Mouse (Mus musculus): ENCODE results near the gene Plekhh3. TPM values are rescaled to one million over a fixed set of nuclear protein-coding genes. Genes with fewer than 3 reads are reported as not detected.

Plekhh3 gene
- polyA plus RNA-seq, 1 experiment from 2014 or later, result 9.5 TPM

DNA sequence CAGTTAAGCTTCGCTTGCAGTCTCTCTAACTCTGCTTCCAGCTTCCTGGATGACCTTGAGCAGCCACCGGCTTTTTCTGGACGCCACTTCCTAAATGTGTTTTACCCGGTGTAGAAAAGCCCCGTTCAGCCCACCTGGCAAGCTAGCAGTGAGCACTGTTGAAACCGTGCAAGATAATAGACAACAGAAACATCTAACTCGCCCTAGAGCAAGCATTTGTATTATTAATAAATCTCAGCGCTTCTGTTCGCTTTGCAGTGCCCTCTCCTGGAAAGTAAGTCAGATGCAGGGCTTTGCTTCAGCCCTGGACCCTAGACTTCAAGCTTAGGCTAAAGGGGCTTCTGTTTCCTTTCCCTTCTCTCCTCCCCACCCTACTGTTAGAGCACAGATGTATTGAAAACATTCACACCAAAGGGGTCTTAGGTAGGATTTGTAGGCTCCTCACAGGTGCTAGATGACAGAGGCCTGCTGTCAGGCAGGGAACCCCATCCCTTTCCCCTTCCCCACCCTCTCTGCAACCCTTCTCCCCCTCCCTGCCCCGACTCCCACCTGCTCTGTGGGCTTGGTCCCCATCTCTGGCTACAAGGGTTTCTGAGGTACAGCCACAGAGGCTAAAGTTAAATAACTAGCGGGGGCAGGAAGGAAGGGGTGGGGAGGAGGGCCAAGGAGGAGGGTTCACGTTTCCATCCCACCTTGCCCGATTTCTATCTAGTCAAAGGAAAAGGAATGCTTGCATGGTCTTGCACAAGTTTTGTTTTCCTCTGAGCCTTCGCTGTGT, 3.9 kb upstream of the Plekhh3 start, which contains the start of gene Ccr10:
Gene Ccr10, minus strand, starts transcription at position 593 of the 778 bp plus-strand sequence.
- Histone ChIP-seq H3K27me3 (replicated peaks) (peaks cover 35% of the 10 kb centered on the region), H3K27ac (replicated peaks) (peak within 1 kb of the TSS; percentile 78), H3K4me2 (peak within 1 kb of the TSS; percentile 75), H3K9me3 (replicated peaks) (no peaks in the 10 kb centered on the region), H3K4me1 (peaks cover 78% of the 10 kb centered on the region), H3K36me3 (no peaks in the 10 kb centered on the region), H3K4me3 (replicated peaks) (peak within 1 kb of the TSS; percentile 51), H3K9ac (replicated peaks) (peak within 1 kb of the TSS; percentile 52)
- 19% methylated on average over 14 of the region's 14 CpGs for WGBS
- ATAC-seq (ENCODE audit: low FRiP score), result no peak

DNA sequence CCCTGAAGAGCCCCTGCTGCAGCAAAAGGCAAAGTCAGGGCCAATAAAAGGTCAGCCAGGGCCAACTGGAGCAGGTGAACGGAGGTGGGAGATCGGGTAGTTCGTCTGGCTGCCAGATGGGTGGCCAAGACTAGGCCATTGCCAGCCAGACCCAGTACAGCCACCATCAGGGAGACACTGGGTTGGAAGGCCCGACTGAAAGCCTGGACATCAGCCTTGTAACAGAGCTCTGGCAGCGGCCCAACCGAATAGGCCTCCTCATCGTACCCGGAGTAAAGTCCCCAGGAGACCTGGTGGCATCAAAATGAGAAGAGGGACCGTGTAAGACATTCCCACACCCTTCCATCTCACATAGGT, 3.2 kb upstream of the Plekhh3 start:
- peak overlapping the region; percentile 35 for H3K4me3 ChIP-seq (replicated peaks)
- 24% methylated on average over 9 of the region's 9 CpGs for WGBS
- no peaks in the 10 kb centered on the region for H3K36me3 ChIP-seq
- H3K9me3 ChIP-seq (replicated peaks), result no peaks in the 10 kb centered on the region
- H3K4me2 ChIP-seq, result peak overlapping the region; percentile 75
- peak overlapping the region; percentile 63 for H3K27ac ChIP-seq (replicated peaks)
- peak overlapping the region; percentile 41 for H3K9ac ChIP-seq (replicated peaks)
- H3K4me1 ChIP-seq, result peaks cover 84% of the 10 kb centered on the region
- peaks cover 34% of the 10 kb centered on the region for H3K27me3 ChIP-seq (replicated peaks)
- no peak for ATAC-seq (ENCODE audit: low FRiP score)

- H3K27me3 ChIP-seq (replicated peaks), result peaks cover 36% of the 10 kb centered on the region
- H3K9ac ChIP-seq (replicated peaks), result peak overlapping the region; percentile 41
- peak overlapping the region; percentile 35 for H3K4me3 ChIP-seq (replicated peaks)
- H3K4me1 ChIP-seq, result peaks cover 90% of the 10 kb centered on the region
- ATAC-seq (ENCODE audit: low FRiP score), result 0 out of 2 replicates have a peak, but pooled peaks have one; percentile 19
- under 1% methylated on average over 61 of the region's 61 CpGs for WGBS
- H3K9me3 ChIP-seq (replicated peaks), result no peaks in the 10 kb centered on the region
- peak overlapping the region; percentile 63 for H3K27ac ChIP-seq (replicated peaks)
- no peaks in the 10 kb centered on the region for H3K36me3 ChIP-seq
- peak overlapping the region; percentile 75 for H3K4me2 ChIP-seq
These were observed 2.7 kb upstream of the Plekhh3 start for GRCm38 (mm10) chr11:101173631-101174388.

DNA sequence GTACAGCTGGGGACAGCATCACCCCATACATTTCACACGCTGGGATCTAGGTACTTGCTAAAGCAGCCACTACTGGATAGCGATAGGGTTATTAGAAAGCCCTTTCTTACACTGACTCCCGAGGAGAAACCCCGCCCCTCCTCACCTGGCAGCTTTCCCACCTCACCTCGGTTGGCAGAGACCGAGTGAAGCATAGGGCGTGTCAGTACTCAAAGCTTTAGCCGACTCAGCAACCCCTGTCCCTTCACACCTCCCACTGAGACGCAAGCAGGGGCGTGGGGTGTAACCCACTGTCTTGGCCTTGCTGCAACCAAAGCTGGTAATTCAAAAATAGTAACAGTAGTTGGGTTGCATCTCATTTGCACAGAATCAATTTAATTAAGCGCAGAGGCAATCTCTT, 2.0 kb upstream of the Plekhh3 start:
- no peak for ATAC-seq (ENCODE audit: low FRiP score)
- Histone ChIP-seq H3K4me2 (peak overlapping the region; percentile 75), H3K4me3 (replicated peaks) (peak overlapping the region; percentile 35), H3K36me3 (no peaks in the 10 kb centered on the region), H3K4me1 (peaks cover 88% of the 10 kb centered on the region), H3K9me3 (replicated peaks) (no peaks in the 10 kb centered on the region), H3K27me3 (replicated peaks) (peaks cover 37% of the 10 kb centered on the region), H3K9ac (replicated peaks) (no peak overlapping the region), H3K27ac (replicated peaks) (peak overlapping the region; percentile 63)
- 8% methylated on average over 11 of the region's 11 CpGs for WGBS

GRCm38 (mm10) chr11:101172434-101172815, 1.3 kb upstream of the Plekhh3 start:
- H3K27me3 ChIP-seq (replicated peaks), result peaks cover 37% of the 10 kb centered on the region
- ATAC-seq (ENCODE audit: low FRiP score), result no peak

DNA sequence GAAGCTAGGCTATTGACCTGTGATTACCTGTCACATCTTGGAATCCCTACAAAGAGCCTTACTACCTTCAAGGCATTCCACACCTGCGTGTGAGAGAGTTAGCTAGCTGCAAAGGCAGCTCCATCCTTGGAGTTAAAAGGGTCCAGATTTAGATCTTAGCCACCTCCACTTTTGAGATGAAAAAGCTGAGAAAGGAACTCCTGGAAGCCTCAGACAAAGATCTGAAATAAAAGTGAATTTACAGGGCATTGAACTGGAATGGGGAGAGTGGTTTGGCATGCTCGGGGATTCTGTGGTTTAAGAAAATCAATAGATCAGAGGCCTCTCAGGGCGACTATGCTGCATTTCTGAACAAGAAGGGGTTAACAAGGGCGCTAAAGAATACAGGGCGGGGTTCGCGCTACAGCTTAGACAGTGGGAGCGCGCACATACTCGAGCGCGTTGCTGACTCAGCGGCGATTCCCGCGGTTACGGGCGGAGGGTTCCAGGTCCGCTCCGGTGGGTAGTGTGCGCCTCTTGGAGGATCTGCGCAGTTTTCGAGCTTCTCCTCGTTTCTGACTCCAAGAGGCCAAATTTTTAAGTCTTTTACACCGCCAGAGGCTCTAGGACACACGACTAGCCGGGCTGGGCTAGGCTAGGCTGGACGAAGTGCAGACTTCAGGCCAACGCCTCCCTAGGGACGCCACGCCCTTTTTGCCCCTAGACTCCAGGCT, 726 bp upstream of the Plekhh3 start:
- Histone ChIP-seq H3K4me3 (replicated peaks) (peak overlapping the region; percentile 50), H3K27me3 (replicated peaks) (peaks cover 37% of the 10 kb centered on the region), H3K9ac (replicated peaks) (peak overlapping the region; percentile 50), H3K9me3 (replicated peaks) (no peaks in the 10 kb centered on the region), H3K36me3 (peaks cover 10% of the 10 kb centered on the region), H3K27ac (replicated peaks) (peak overlapping the region; percentile 86), H3K4me1 (peaks cover 76% of the 10 kb centered on the region), H3K4me2 (peak overlapping the region; percentile 76)
- WGBS, result under 1% methylated on average over 31 of the region's 31 CpGs
- ATAC-seq (ENCODE audit: low FRiP score), result peak; percentile 79

More at GRCm38 (mm10) chr11:101172434-101172815, 1.3 kb upstream of the Plekhh3 start:
- H3K4me1 ChIP-seq, result peaks cover 82% of the 10 kb centered on the region
- peak overlapping the region; percentile 76 for H3K4me2 ChIP-seq
- no peaks in the 10 kb centered on the region for H3K9me3 ChIP-seq (replicated peaks)
- peak overlapping the region; percentile 50 for H3K4me3 ChIP-seq (replicated peaks)
- peaks cover 5% of the 10 kb centered on the region for H3K36me3 ChIP-seq
- peak overlapping the region; percentile 50 for H3K9ac ChIP-seq (replicated peaks)
- H3K27ac ChIP-seq (replicated peaks), result peak overlapping the region; percentile 86
- 11% methylated on average over 5 of the region's 5 CpGs for WGBS

DNA sequence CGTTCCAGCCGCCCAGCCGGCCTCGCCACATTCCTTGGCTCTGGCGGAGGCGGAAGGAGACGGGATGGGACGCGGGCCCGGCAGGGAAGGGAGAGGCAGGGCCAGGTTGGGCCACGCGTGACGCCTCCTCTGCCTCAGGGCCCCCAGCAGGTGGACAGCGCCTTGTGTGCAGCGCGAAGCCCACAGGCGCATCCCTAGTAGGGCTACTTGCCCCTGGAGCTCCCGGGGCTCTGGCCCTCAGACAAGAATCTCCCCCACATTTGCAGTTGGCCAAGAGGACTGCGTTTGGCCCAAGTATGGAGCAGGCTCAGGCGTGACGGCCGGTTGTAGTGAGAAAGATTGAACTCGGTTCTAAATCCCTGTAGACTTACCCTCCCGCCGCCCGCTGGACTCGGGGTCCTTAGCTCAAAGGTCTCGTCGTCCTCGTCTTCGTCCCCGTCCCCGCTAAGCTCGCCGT, 769 bp downstream of the Plekhh3 start, which contains the start of gene Cntnap1:
Gene Cntnap1, plus strand, starts transcription at position 170 of the 457 bp plus-strand sequence.
- Histone ChIP-seq H3K9me3 (replicated peaks) (no peaks in the 10 kb centered on the region), H3K4me3 (replicated peaks) (peak within 1 kb of the TSS; percentile 70), H3K27ac (replicated peaks) (peak within 1 kb of the TSS; percentile 85), H3K27me3 (replicated peaks) (peaks cover 46% of the 10 kb centered on the region), H3K4me1 (peaks cover 66% of the 10 kb centered on the region), H3K9ac (replicated peaks) (peak within 1 kb of the TSS; percentile 65), H3K4me2 (peak within 1 kb of the TSS; percentile 76), H3K36me3 (peaks cover 22% of the 10 kb centered on the region)
- no peak for ATAC-seq (ENCODE audit: low FRiP score)
- WGBS, result under 1% methylated on average over 35 of the region's 35 CpGs

- H3K4me3 ChIP-seq (replicated peaks), result peak overlapping the region; percentile 70
- peak overlapping the region; percentile 76 for H3K4me2 ChIP-seq
- peak overlapping the region; percentile 65 for H3K9ac ChIP-seq (replicated peaks)
- ATAC-seq (ENCODE audit: low FRiP score), result no peak
- no peaks in the 10 kb centered on the region for H3K9me3 ChIP-seq (replicated peaks)
- WGBS, result 13% methylated on average over 17 of the region's 17 CpGs
- no peak overlapping the region for H3K27ac ChIP-seq (replicated peaks)
- H3K36me3 ChIP-seq, result peaks cover 24% of the 10 kb centered on the region
- peaks cover 51% of the 10 kb centered on the region for H3K27me3 ChIP-seq (replicated peaks)
- H3K4me1 ChIP-seq, result peaks cover 58% of the 10 kb centered on the region
These were observed 1.6 kb downstream of the Plekhh3 start for GRCm38 (mm10) chr11:101169301-101170107.

GRCm38 (mm10) chr11:101168301-101168980, 2.7 kb downstream of the Plekhh3 start:
- Histone ChIP-seq H3K4me3 (replicated peaks) (peak overlapping the region; percentile 9; the same call in 1 of the 2 replicates), H3K4me1 (peaks cover 55% of the 10 kb centered on the region), H3K9ac (replicated peaks) (no peak overlapping the region), H3K9me3 (replicated peaks) (no peaks in the 10 kb centered on the region), H3K27ac (replicated peaks) (no peak overlapping the region), H3K4me2 (peak overlapping the region; percentile 76), H3K36me3 (peaks cover 24% of the 10 kb centered on the region), H3K27me3 (replicated peaks) (peaks cover 62% of the 10 kb centered on the region)
- ATAC-seq (ENCODE audit: low FRiP score), result no peak
- 71% methylated on average over 18 of the region's 18 CpGs for WGBS

DNA sequence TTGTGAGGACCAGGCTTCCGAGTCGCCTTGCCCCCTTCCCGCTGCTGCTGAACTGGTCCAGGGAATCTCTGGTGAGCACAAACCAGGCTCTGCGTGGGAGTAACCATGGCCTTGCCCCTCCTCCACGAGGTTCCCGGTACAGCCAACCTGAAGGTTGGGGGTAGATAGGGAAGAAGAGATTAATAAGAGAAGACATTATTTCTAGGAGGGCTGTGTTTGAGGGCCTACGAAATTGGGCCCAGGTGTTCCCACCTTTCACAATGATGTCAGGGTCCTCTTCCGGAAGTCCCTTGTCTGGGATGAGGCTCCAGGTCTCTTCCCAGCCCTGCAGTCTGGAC, 3.2 kb downstream of the Plekhh3 start:
- peaks cover 49% of the 10 kb centered on the region for H3K4me1 ChIP-seq
- 55% methylated on average over 8 of the region's 8 CpGs for WGBS
- peaks cover 29% of the 10 kb centered on the region for H3K36me3 ChIP-seq
- peaks cover 67% of the 10 kb centered on the region for H3K27me3 ChIP-seq (replicated peaks)
- peak overlapping the region; percentile 76; the same call in 1 of the 2 replicates for H3K4me2 ChIP-seq
- H3K27ac ChIP-seq (replicated peaks), result no peak overlapping the region
- no peak overlapping the region for H3K9ac ChIP-seq (replicated peaks)
- no peaks in the 10 kb centered on the region for H3K9me3 ChIP-seq (replicated peaks)
- ATAC-seq (ENCODE audit: low FRiP score), result no peak
- H3K4me3 ChIP-seq (replicated peaks), result no peak overlapping the region
